Mouse (Mus musculus) heart, embryonic 14.5 days (tissue): Measurements from ENCODE around the gene Snx18. TPM values are rescaled to one million over a fixed set of nuclear protein-coding genes. Genes with fewer than 3 reads are reported as not detected.
A peak's percentile ranks its signal among the peaks of the same experiment; 100 is the strongest.

Experiments
- ATAC-seq: fragments of 200-750 bp; cut with Nextera tagmentation; 2 replicates; pipeline ENCODE4 v1.8.0; 2017; ENCODE audit warnings: low read depth, moderate TSS enrichment; ENCODE audit not compliant: insufficient number of reproducible peaks, insufficient read depth, low FRiP score
- H3K27ac ChIP-seq, 2 experiments: fragments of 200-500 bp in 1 of 2; fragments of 300-500 bp in 1 of 2; sonication (generic) in 1 of 2; replicated peaks in 1 of 2; 2 replicates each; pipeline ENCODE4 v1.5.1; 2012 to 2014; ENCODE audit warnings: low read depth in 2 of 2, low read length in 2 of 2, control low read depth in 1 of 2, mild to moderate bottlenecking in 1 of 2, mixed read lengths in 1 of 2; ENCODE audit not compliant: control insufficient read depth in 1 of 2, insufficient read depth in 1 of 2
- H3K27me3 ChIP-seq: fragments of 300-500 bp; sonication (generic); 2 replicates; pipeline ENCODE4 v1.6.1; 2014; ENCODE audit warnings: mild to moderate bottlenecking, low read length, control low read depth; ENCODE audit not compliant: control insufficient read depth, insufficient read depth
- H3K36me3 ChIP-seq: fragments of 300-500 bp; sonication (generic); 2 replicates; pipeline ENCODE4 v1.6.1; 2014; ENCODE audit warnings: mild to moderate bottlenecking, control low read depth, low read length, mixed read lengths; ENCODE audit not compliant: control insufficient read depth, insufficient read depth
- H3K4me1 ChIP-seq, 2 experiments: fragments of 200-500 bp in 1 of 2; fragments of 300-500 bp in 1 of 2; sonication (generic) in 1 of 2; 2 replicates each; pipeline ENCODE4 v1.6.1; 2012 to 2014; ENCODE audit warnings: low read length in 2 of 2, control low read depth in 1 of 2, mixed read lengths in 1 of 2; ENCODE audit not compliant: control insufficient read depth in 2 of 2, insufficient read depth in 2 of 2
- H3K4me2 ChIP-seq: fragments of 300-500 bp; sonication (generic); 2 replicates; pipeline ENCODE4 v1.6.1; 2014; ENCODE audit warnings: mild to moderate bottlenecking, low read length
- H3K4me3 ChIP-seq, 2 experiments: fragments of 200-500 bp in 1 of 2; fragments of 300-500 bp in 1 of 2; sonication (generic) in 1 of 2; 2 replicates each; pipeline ENCODE4 v1.5.1; 2012 to 2014; ENCODE audit warnings: low read length in 2 of 2, mild to moderate bottlenecking in 2 of 2, control low read depth in 1 of 2, low read depth in 1 of 2, moderate library complexity in 1 of 2; ENCODE audit not compliant: control insufficient read depth in 1 of 2, insufficient read depth in 1 of 2
- H3K9ac ChIP-seq: fragments of 300-500 bp; sonication (generic); 2 replicates; pipeline ENCODE4 v1.6.1; 2014; ENCODE audit warnings: mild to moderate bottlenecking, low read length
- H3K9me3 ChIP-seq: fragments of 300-500 bp; sonication (generic); 2 replicates; pipeline ENCODE4 v1.6.1; 2016; ENCODE audit warnings: low read length, control low read depth; ENCODE audit not compliant: control insufficient read depth
- WGBS: fragments of 180-500 bp; shearing (Covaris S2); extraction: QIAGEN DNeasy Blood & Tissue Kit; methylation state at CpG from one replicate; pipeline ENCODE4 v1.1.7; 2014; 5-methylcytosine and 5-hydroxymethylcytosine counted together
- polyA plus RNA-seq: library from polyadenylated mRNA; unstranded; fragments of >200 nt; fragmentation: Nextera tagmentation; extraction: Ambion mirVana; gene quantifications from 2 replicates; pipeline ENCODE4 v1.2.1, GENCODE M21; 2014

Gene Snx18
- polyA plus RNA-seq, 1 experiment from 2014 or later: 22.6 TPM

- Histone ChIP-seq H3K4me2 (no peak overlapping the region), H3K4me1 (0 out of 4 replicates have a peak, but pooled peaks cover 0 to 3% of the 10 kb centered on the region in 2 experiments), H3K4me3 (no peak overlapping the region), H3K36me3 (no peaks in the 10 kb centered on the region), H3K9me3 (no peaks in the 10 kb centered on the region), H3K27me3 (no peaks in the 10 kb centered on the region), H3K27ac (no peak overlapping the region), H3K9ac (no peak overlapping the region)
- no peak for ATAC-seq
- WGBS: 71% methylated on average over 8 of the region's 8 CpGs
Observed at GRCm38 (mm10) chr13:113622865-113623255, 4.5 kb upstream of the Snx18 start.

- Histone ChIP-seq H3K36me3 (no peaks in the 10 kb centered on the region), H3K9ac (no peak overlapping the region), H3K27ac (no peak overlapping the region), H3K27me3 (no peaks in the 10 kb centered on the region), H3K4me3 (no peak overlapping the region), H3K4me2 (no peak overlapping the region), H3K9me3 (no peaks in the 10 kb centered on the region), H3K4me1 (peaks cover 1 to 5% of the 10 kb centered on the region in 2 experiments; a peak in 2 of 4 replicates)
- ATAC-seq: no peak
- WGBS: 48% methylated on average over 11 of the region's 11 CpGs
Observed at GRCm38 (mm10) chr13:113622122-113622864, 3.9 kb upstream of the Snx18 start.

DNA sequence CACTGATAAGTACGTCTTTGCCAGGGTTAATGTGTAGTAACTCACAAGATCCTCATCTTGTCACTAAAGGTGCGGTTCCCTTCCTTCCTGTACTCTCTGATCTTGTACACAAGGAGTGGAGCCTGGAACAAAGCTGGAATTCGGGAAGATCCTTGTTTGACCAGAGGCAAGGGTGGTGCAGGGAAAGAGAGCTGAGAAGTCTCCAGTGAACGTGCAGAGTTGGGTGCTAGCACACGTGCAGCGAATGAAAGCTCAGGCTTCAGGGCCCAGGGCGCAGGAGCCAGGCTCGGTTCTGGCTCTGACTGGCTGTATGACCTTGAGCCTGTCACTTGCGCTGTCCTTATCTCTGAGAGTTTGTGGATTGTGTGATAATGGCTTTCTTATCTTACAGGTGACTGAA is 639 bp upstream of the Snx18 start:
- Histone ChIP-seq H3K9ac (no peak overlapping the region), H3K4me1 (peaks cover 13 to 24% of the 10 kb centered on the region in 2 experiments), H3K9me3 (no peaks in the 10 kb centered on the region), H3K4me3 (no peak overlapping the region), H3K36me3 (no peaks in the 10 kb centered on the region), H3K4me2 (no peak overlapping the region), H3K27me3 (no peaks in the 10 kb centered on the region), H3K27ac (no peak overlapping the region)
- no peak for ATAC-seq
- WGBS: 48% methylated on average over 9 of the region's 9 CpGs

DNA sequence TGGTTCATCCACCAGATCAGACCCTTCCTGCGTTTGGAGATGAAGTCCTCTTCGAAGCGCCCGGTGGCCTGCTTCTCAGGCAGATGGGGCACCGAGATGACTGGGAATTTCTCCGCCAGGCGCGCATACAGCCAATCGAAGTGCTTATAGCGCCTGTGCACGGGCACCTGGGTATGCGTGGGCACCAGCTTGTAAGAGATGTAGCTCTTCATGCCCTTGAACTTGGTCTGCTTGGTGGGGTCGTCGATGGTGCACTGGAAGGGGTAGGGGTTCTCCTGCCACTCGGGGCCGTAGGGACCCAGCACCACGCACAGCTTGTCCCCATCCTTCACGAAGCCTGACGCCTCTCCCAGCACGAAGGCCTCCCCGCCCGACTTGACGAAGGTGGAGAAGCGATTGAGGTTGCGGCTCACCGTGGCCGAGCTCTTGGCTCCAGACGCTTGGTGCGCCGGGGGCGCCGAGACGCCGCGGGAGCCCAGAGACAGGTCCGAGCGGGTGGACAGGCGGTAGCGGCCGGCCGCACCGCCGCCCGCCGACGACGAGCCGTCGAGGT is 950 bp downstream of the Snx18 start:
- 7% methylated on average over 49 of the region's 49 CpGs for WGBS
- peak overlapping the region; percentile 80 for H3K4me2 ChIP-seq
- H3K4me1 ChIP-seq: peaks cover 26 to 40% of the 10 kb centered on the region in 2 experiments
- H3K27ac ChIP-seq: peak overlapping the region; percentile 83 to 91; a peak in 3 of 4 replicates
- no peaks in the 10 kb centered on the region for H3K27me3 ChIP-seq
- no peaks in the 10 kb centered on the region for H3K9me3 ChIP-seq
- H3K9ac ChIP-seq: peak overlapping the region; percentile 92
- H3K4me3 ChIP-seq: peak overlapping the region; percentile 55 to 81
- no peak for ATAC-seq
- H3K36me3 ChIP-seq: no peaks in the 10 kb centered on the region

DNA sequence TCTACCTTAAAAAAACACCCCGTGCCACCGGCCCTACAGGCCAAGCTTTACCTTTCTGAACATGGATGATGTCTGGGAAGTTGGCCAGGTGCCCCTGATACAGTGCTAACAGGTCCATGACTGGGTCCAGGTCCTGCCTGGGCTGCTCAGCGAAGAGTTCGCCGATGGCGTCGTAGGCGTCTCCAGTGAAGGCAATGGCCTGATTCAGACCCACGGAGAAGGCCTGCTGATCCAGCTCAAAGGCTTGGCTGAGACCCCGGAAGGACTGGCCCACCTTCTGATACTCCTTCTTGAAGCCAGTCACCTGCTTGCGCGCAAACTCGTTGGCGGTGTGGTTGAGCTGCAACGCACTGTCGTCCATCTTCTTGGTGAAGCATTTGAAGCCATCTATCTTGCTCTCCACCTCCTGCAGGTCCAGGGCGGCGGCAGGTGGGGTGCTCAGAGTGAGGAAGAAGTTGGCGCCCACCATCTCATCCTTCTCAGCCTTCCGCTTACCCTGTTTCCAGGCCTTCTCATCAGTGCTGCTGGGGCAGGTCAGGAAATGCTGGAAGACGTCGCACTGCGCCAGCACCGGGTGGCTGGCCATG is 1.5 kb downstream of the Snx18 start:
- Histone ChIP-seq H3K4me2 (peak overlapping the region; percentile 80), H3K36me3 (peaks cover 5% of the 10 kb centered on the region; the same call in 1 of the 2 replicates), H3K4me1 (peaks cover 31 to 45% of the 10 kb centered on the region in 2 experiments), H3K4me3 (peak overlapping the region; percentile 55 to 81), H3K27ac (peak overlapping the region; percentile 23 to 79; a peak in 3 of 4 replicates), H3K27me3 (no peaks in the 10 kb centered on the region), H3K9ac (peak overlapping the region; percentile 92), H3K9me3 (no peaks in the 10 kb centered on the region)
- no peak for ATAC-seq
- WGBS: 40% methylated on average over 24 of the region's 24 CpGs

DNA sequence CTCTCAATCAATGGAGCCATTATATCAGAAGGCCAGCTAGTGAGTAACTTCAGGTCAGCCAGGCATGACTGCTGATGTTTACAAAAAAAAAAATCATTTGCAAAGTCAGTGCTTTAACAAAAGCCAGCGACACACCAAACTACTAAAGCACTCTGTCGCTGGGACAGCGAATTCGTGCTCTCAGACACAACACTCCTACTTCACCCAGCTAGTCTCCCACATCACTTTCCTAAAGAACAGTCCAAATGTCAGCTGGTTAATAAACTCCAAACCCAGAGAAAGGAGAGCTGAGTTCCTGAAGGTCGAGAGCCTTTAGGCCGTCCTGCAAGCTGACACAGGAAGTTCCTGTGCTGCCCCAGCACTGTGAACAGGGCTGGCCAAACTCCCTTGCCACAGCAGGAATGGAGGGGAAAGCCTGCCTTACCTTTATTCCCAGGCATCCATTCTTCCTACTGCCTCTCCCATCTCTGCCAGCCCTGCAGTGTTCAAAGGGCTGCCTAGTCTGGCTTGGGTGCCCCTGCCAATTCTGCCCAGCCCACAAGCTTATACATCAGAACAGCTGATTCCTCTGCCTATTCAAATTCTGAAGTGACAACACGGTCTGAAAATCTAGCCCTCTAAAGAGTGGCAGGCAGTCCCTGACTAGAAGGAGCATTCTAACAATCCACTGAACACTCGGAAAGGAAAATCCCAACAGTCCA is 2.2 kb downstream of the Snx18 start:
- H3K27ac ChIP-seq: peak overlapping the region; percentile 23 to 79
- H3K27me3 ChIP-seq: no peaks in the 10 kb centered on the region
- ATAC-seq: no peak
- H3K4me3 ChIP-seq: peak overlapping the region; percentile 55 to 81
- peak overlapping the region; percentile 92 for H3K9ac ChIP-seq
- no peaks in the 10 kb centered on the region for H3K9me3 ChIP-seq
- H3K4me2 ChIP-seq: peak overlapping the region; percentile 80
- WGBS: 3% methylated on average over 8 of the region's 8 CpGs
- H3K4me1 ChIP-seq: peaks cover 37 to 52% of the 10 kb centered on the region in 2 experiments
- H3K36me3 ChIP-seq: peaks cover 12% of the 10 kb centered on the region

DNA sequence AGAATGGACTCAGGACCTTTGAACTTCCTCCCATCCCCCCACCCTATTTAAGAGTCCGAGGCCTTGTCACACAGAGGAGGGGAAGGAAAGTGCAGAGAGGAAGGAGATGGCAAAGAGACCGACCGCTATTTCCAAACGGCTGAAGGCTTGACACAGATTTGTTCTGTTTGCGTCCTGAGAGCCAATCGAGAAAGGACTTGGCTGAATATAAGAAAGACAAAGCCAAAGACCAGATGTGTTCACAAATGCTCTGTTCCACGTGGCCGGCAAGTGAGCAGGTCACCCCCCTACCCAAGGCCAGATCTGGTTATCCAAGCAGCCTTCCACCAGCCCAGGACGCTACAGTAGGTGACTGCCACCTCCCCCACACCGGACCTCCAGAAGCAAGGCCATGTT is 2.8 kb downstream of the Snx18 start:
- 0% methylated on average over 10 of the region's 10 CpGs for WGBS
- no peaks in the 10 kb centered on the region for H3K27me3 ChIP-seq
- H3K9me3 ChIP-seq: no peaks in the 10 kb centered on the region
- peaks cover 12% of the 10 kb centered on the region for H3K36me3 ChIP-seq
- H3K4me1 ChIP-seq: peaks cover 41 to 58% of the 10 kb centered on the region in 2 experiments
- peak overlapping the region; percentile 80 for H3K4me2 ChIP-seq
- H3K9ac ChIP-seq: peak overlapping the region; percentile 92
- no peak for ATAC-seq
- peak overlapping the region; percentile 55 to 81 for H3K4me3 ChIP-seq
- peak overlapping the region; percentile 23 to 79 for H3K27ac ChIP-seq
